Mouse (Mus musculus) embryonic facial prominence, embryonic 15.5 days (tissue): ENCODE measurements at regions not wholly inside any gene's neighbourhood (a gene's known extent, or its start where the extent isn't known, plus 50 kb on each side); places are given as distances from the start of the nearest gene placed in this dataset.
A peak's percentile ranks its signal among the peaks of the same experiment; 100 is the strongest.

Experiments used
- ATAC-seq: fragments of 200-750 bp; cut with Nextera tagmentation; 2 replicates; pipeline ENCODE4 v1.8.0; 2017; ENCODE audit warnings: low read depth, moderate TSS enrichment; ENCODE audit not compliant: insufficient number of reproducible peaks, low FRiP score, low TSS enrichment
- H3K27ac ChIP-seq: fragments of 300-500 bp; sonication (generic); replicated peaks from 2 replicates; pipeline ENCODE4 v1.5.1; 2015; ENCODE audit warnings: mild to moderate bottlenecking, inconsistent platforms
- H3K27me3 ChIP-seq: fragments of 300-500 bp; sonication (generic); 2 replicates; pipeline ENCODE4 v1.6.1; 2015; ENCODE audit warnings: inconsistent platforms
- H3K36me3 ChIP-seq: fragments of 300-500 bp; sonication (generic); 2 replicates; pipeline ENCODE4 v1.6.1; 2015; ENCODE audit warnings: mild to moderate bottlenecking, inconsistent platforms
- H3K4me1 ChIP-seq: fragments of 300-500 bp; sonication (generic); 2 replicates; pipeline ENCODE4 v1.6.1; 2015; ENCODE audit warnings: inconsistent platforms
- H3K4me2 ChIP-seq: fragments of 300-500 bp; sonication (generic); replicated peaks from 2 replicates; pipeline ENCODE4 v1.6.1; 2015; ENCODE audit warnings: mild to moderate bottlenecking, inconsistent platforms
- H3K4me3 ChIP-seq: fragments of 300-500 bp; sonication (generic); replicated peaks from 2 replicates; pipeline ENCODE4 v1.5.1; 2015; ENCODE audit warnings: mild to moderate bottlenecking, inconsistent platforms
- H3K9ac ChIP-seq: fragments of 300-500 bp; sonication (generic); 2 replicates; pipeline ENCODE4 v1.6.1; 2015; ENCODE audit warnings: inconsistent platforms
- H3K9me3 ChIP-seq: fragments of 300-500 bp; sonication (generic); replicated peaks from 2 replicates; pipeline ENCODE4 v1.6.1; 2016; ENCODE audit warnings: inconsistent platforms
- WGBS: fragments of 180-500 bp; shearing (Covaris S2); methylation state at CpG from one replicate; pipeline ENCODE4 v1.1.7; 2015; 5-methylcytosine and 5-hydroxymethylcytosine counted together

GRCm38 (mm10) chr16:5418462-5419197 lies 162.8 kb upstream of the Eef2kmt start:
- H3K27ac ChIP-seq, result no peak overlapping the region
- H3K27me3 ChIP-seq, result no peaks in the 10 kb centered on the region
- H3K9me3 ChIP-seq, result no peaks in the 10 kb centered on the region
- ATAC-seq, result no peak
- no peak overlapping the region for H3K9ac ChIP-seq
- H3K4me3 ChIP-seq, result no peak overlapping the region
- WGBS, result 34% methylated on average over 4 of the region's 4 CpGs
- H3K36me3 ChIP-seq, result no peaks in the 10 kb centered on the region
- H3K4me1 ChIP-seq, result 0 out of 2 replicates have a peak, but pooled peaks cover 7% of the 10 kb centered on the region
- H3K4me2 ChIP-seq, result no peak overlapping the region

GRCm38 (mm10) chr16:5415310-5415709 lies 159.5 kb upstream of the Eef2kmt start:
- no peak for ATAC-seq
- 0 out of 2 replicates have a peak, but pooled peaks cover 7% of the 10 kb centered on the region for H3K4me1 ChIP-seq
- no peak overlapping the region for H3K4me2 ChIP-seq
- no peaks in the 10 kb centered on the region for H3K27me3 ChIP-seq
- H3K27ac ChIP-seq, result no peak overlapping the region
- H3K9ac ChIP-seq, result no peak overlapping the region
- H3K36me3 ChIP-seq, result no peaks in the 10 kb centered on the region
- no peak overlapping the region for H3K4me3 ChIP-seq
- no peaks in the 10 kb centered on the region for H3K9me3 ChIP-seq
- 70% methylated on average over 4 of the region's 4 CpGs for whole genome bisulfite sequencing

GRCm38 (mm10) chr16:5411819-5412385 lies 156.1 kb upstream of the Eef2kmt start:
- ATAC-seq, result no peak
- H3K36me3 ChIP-seq, result no peaks in the 10 kb centered on the region
- no peak overlapping the region for H3K4me3 ChIP-seq
- no peaks in the 10 kb centered on the region for H3K4me1 ChIP-seq
- no peak overlapping the region for H3K4me2 ChIP-seq
- H3K9me3 ChIP-seq, result no peaks in the 10 kb centered on the region
- 59% methylated on average over 5 of the region's 5 CpGs for WGBS
- no peak overlapping the region for H3K9ac ChIP-seq
- no peaks in the 10 kb centered on the region for H3K27me3 ChIP-seq
- H3K27ac ChIP-seq, result no peak overlapping the region

GRCm38 (mm10) chr16:5406711-5407110 lies 150.9 kb upstream of the Eef2kmt start:
- Histone ChIP-seq H3K9me3 (no peaks in the 10 kb centered on the region), H3K9ac (no peak overlapping the region), H3K36me3 (no peaks in the 10 kb centered on the region), H3K27ac (no peak overlapping the region), H3K4me3 (no peak overlapping the region), H3K4me2 (no peak overlapping the region), H3K4me1 (no peaks in the 10 kb centered on the region), H3K27me3 (no peaks in the 10 kb centered on the region)
- 5% methylated on average over 11 of the region's 11 CpGs for WGBS
- ATAC-seq, result no peak

GRCm38 (mm10) chr16:5393336-5393735 lies 137.6 kb upstream of the Eef2kmt start:
- Histone ChIP-seq H3K36me3 (no peaks in the 10 kb centered on the region), H3K4me3 (no peak overlapping the region), H3K9me3 (no peaks in the 10 kb centered on the region), H3K27me3 (no peaks in the 10 kb centered on the region), H3K4me2 (no peak overlapping the region), H3K4me1 (no peaks in the 10 kb centered on the region), H3K27ac (no peak overlapping the region), H3K9ac (no peak overlapping the region)
- ATAC-seq, result no peak
- 80% methylated on average over 5 of the region's 5 CpGs for WGBS

- Histone ChIP-seq H3K9me3 (no peaks in the 10 kb centered on the region), H3K27ac (no peak overlapping the region), H3K36me3 (no peaks in the 10 kb centered on the region), H3K4me3 (no peak overlapping the region), H3K27me3 (no peaks in the 10 kb centered on the region), H3K9ac (no peak overlapping the region), H3K4me2 (no peak overlapping the region), H3K4me1 (no peaks in the 10 kb centered on the region)
- 48% methylated on average over 4 of the region's 4 CpGs for WGBS
- no peak for ATAC-seq
Measured at GRCm38 (mm10) chr16:5382930-5383329, 127.1 kb upstream of the Eef2kmt start.

- Histone ChIP-seq H3K27me3 (no peaks in the 10 kb centered on the region), H3K27ac (no peak overlapping the region), H3K4me1 (no peaks in the 10 kb centered on the region), H3K4me2 (no peak overlapping the region), H3K9ac (no peak overlapping the region), H3K36me3 (no peaks in the 10 kb centered on the region), H3K4me3 (no peak overlapping the region), H3K9me3 (no peaks in the 10 kb centered on the region)
- ATAC-seq, result 0 out of 2 replicates have a peak, but pooled peaks have one; percentile 45
- WGBS, result 23% methylated on average over 6 of the region's 6 CpGs
Measured at GRCm38 (mm10) chr16:5382228-5382884, 126.6 kb upstream of the Eef2kmt start.

- no peaks in the 10 kb centered on the region for H3K27me3 ChIP-seq
- no peaks in the 10 kb centered on the region for H3K9me3 ChIP-seq
- H3K27ac ChIP-seq, result no peak overlapping the region
- no peak overlapping the region for H3K9ac ChIP-seq
- no peak overlapping the region for H3K4me3 ChIP-seq
- no peaks in the 10 kb centered on the region for H3K4me1 ChIP-seq
- no peaks in the 10 kb centered on the region for H3K36me3 ChIP-seq
- no peak overlapping the region for H3K4me2 ChIP-seq
- 73% methylated on average over 3 of the region's 3 CpGs for WGBS
- no peak for ATAC-seq
Measured at GRCm38 (mm10) chr16:5380626-5381025, 124.8 kb upstream of the Eef2kmt start.

GRCm38 (mm10) chr16:5377001-5377400 lies 121.2 kb upstream of the Eef2kmt start:
- Histone ChIP-seq H3K4me1 (no peaks in the 10 kb centered on the region), H3K4me2 (no peak overlapping the region)
- ATAC-seq, result no peak

GRCm38 (mm10) chr16:5374818-5375605 lies 119.2 kb upstream of the Eef2kmt start:
- Histone ChIP-seq H3K4me3 (no peak overlapping the region), H3K9ac (no peak overlapping the region), H3K27ac (no peak overlapping the region), H3K27me3 (no peaks in the 10 kb centered on the region), H3K36me3 (no peaks in the 10 kb centered on the region), H3K9me3 (no peaks in the 10 kb centered on the region), H3K4me2 (no peak overlapping the region), H3K4me1 (no peaks in the 10 kb centered on the region)
- 33% methylated on average over 6 of the region's 6 CpGs for WGBS
- ATAC-seq, result no peak

More at GRCm38 (mm10) chr16:5377001-5377400, 121.2 kb upstream of the Eef2kmt start:
- Histone ChIP-seq H3K9ac (no peak overlapping the region), H3K4me3 (no peak overlapping the region), H3K9me3 (no peaks in the 10 kb centered on the region), H3K36me3 (no peaks in the 10 kb centered on the region), H3K27ac (no peak overlapping the region), H3K27me3 (no peaks in the 10 kb centered on the region)
- WGBS, result 89% methylated on average over 3 of the region's 3 CpGs
